Mouse (Mus musculus) ES-E14 (cell line): Measurements from ENCODE around the gene Grip1.

Experiments
- MAFK ChIP-seq: IDR thresholded peaks from 2 replicates; pipeline ENCODE4 v1.6.1; 2014; ENCODE audit warnings: mild to moderate bottlenecking, low read depth, low read length, inconsistent platforms; ENCODE audit not compliant: insufficient read depth
- ZNF384 ChIP-seq: IDR thresholded peaks from 2 replicates; pipeline ENCODE4 v1.6.1; 2012; ENCODE audit warnings: low read depth, low read length, inconsistent platforms

DNA sequence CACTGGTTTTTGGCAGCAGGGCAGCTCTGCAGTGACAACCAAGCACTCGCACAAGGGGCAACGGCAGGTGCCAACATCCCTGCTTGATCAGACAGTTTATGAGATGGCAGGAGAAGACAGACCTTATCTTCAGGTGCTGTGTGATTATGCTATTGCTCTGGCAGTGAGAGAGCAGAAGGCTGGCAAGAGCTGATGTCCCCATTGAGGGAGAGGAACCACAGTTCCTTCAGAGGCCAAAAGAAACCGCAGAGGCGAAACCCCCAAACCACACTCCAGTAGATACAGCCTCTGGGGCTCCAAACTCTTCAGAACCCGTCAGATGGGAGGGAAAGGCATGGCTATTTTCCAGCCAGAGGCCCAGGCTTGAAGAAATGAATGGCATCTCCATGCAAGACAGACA lies 932 bp upstream of the Grip1 start:
- TF ChIP-seq MAFK (no peak), ZNF384 (no peak)
